Mouse (Mus musculus): ENCODE measurements around the gene Gm16181. TPM values are rescaled to one million over a fixed set of nuclear protein-coding genes. Genes with fewer than 3 reads are reported as not detected.

Gm16181 gene
- total RNA-seq, 2 experiments from 2014 or later, result not detected

GRCm38 (mm10) chr17:35242015-35242941 is 21.6 kb downstream of the Gm16181 start:
- peak in 1 of 2 experiments; percentile 43 for DNase-seq (ENCODE audit: low spot score in 2 of 2)
- intact Hi-C loops (cut with DNase I), result loop anchor here (5.0 kb wide), 1 partner anchor 405 kb away; the partner anchor contains the start of genes Dxo and Stk19

- intact Hi-C loops (cut with DNase I), result loop anchor here (5.0 kb wide), 1 partner anchor 406 kb away; the partner anchor contains the start of genes Dxo and Stk19
- peak; percentile 58 to 65 for DNase-seq (ENCODE audit: low spot score in 2 of 2)
Observed at GRCm38 (mm10) chr17:35243086-35243485, 22.5 kb downstream of the Gm16181 start.

DNA sequence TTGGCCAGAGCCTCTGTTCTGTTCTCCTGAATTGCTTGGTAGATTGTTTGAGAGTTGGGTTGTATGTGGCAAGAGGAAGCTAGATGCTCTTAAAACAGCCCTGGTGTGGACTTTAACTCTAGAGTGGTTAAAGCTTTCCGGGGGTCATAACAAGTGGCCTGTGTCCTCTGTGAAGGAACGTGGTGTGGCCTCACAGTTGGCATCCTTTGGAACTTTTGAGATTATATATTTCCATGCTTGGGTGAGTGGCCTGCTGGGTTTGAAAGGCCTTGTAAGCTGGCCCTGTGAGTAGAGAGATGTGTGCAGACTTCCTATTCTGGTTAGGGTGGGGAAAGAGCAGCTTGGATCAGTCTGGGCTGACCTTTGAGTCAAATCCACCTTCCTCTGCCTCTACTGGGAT is 24.4 kb downstream of the Gm16181 start:
- no peak for DNase-seq (ENCODE audit: low spot score in 2 of 2)

GRCm38 (mm10) chr17:35245731-35246623 is 25.3 kb downstream of the Gm16181 start:
- DNase-seq (ENCODE audit: low spot score in 2 of 2), result no peak
- intact Hi-C loops (cut with DNase I), result no loop called here

More for the DNA sequence above, 24.4 kb downstream of the Gm16181 start:
- intact Hi-C loops (cut with DNase I), result loop anchor here (5.0 kb wide), 1 partner anchor 408 kb away; the partner anchor contains the start of genes Dxo and Stk19

DNA sequence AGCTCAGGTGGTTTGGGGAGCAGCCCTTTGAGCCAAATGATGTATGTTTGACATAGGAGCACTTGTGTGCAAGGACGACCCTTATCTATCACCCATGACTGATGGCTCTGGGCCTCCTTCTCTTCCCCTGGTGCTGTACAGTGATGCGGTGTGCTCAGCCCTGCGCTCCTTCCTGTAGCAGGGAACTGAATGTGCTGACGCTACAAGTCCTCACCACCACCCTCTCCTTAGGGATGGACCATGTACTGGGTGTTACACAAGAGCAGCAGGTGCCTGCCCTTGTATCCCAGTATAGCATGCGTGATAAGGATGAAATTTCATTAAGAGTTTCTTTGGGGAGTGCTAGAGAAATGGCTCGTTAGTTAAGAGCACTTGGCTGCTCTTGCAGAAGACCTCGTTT is 26.5 kb downstream of the Gm16181 start:
- intact Hi-C loops (cut with DNase I), result no loop called here
- DNase-seq (ENCODE audit: low spot score in 2 of 2), result no peak

- intact Hi-C loops (cut with DNase I), result no loop called here
Observed at GRCm38 (mm10) chr17:35248986-35249385, 28.4 kb downstream of the Gm16181 start.

GRCm38 (mm10) chr17:35249451-35250197 is 29.0 kb downstream of the Gm16181 start:
- intact Hi-C loops (cut with DNase I), result no loop called here
- DNase-seq (ENCODE audit: low spot score in 2 of 2), result no peak

More at GRCm38 (mm10) chr17:35248986-35249385, 28.4 kb downstream of the Gm16181 start:
- no peak for DNase-seq (ENCODE audit: low spot score in 2 of 2)

DNA sequence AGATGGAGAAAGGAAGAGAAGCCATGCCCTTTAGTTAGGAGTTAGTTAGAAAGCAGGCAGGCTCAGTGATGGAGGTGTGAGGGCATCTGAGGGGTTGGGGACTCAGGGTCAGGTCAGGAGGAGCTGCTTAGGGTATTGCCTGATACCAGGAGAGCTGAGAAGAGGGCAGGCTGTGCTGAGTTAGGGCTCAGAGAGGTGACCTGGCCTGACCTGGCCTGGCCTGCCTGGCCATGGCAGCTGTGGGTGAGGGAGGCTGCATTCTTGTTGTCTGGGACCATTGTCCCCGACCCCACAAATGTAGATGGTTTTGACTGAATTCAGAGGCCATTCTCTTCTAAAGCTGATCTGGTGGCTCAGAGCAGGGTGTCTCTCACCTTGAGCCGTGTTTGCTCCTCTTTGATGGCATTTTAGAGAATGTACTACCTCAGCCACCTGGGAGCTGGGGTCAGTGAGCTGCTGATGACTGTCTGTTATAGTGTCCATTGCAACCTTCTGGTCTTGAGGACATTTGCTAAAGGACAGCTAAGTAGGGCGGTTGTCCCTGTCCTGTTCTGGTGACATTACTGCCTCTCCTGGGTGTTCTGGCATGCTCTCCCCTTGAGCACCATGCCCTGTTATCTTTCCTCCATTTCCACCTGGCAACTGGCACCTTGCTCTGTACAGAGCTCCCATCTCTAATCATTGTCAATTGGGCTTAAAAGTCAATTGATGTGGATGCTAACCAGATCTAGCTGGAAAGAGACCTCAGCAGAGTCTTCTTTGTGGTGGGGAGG is 29.9 kb downstream of the Gm16181 start:
- DNase-seq (ENCODE audit: low spot score in 2 of 2), result no peak
- intact Hi-C loops (cut with DNase I), result no loop called here

DNA sequence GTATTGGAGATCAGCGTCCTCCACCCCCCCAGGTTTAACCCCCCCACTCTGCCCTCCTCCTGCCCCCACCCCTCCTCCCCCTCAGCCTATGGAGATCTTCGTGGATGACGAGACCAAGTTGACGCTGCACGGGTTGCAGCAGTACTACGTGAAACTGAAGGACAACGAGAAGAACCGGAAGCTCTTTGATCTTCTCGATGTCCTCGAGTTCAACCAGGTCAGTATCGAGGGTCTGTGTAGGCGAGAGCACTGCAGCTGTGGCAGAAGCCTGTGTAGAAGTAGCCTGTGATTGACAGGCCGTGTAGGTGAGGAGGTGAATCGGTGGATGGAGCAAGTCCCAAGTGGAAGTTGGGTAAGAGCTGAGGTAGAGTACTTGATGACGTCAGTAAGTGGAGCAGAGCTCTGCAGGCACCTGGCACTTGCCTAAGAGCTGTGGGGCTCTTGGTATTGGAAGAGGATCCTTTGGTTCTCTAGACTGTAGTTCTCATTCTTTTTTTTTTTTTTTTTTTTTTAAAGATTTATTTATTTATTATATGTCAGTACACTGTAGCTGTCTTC is 30.6 kb downstream of the Gm16181 start:
- no peak for DNase-seq (ENCODE audit: low spot score in 2 of 2)

GRCm38 (mm10) chr17:35251981-35252380 is 31.3 kb downstream of the Gm16181 start:
- DNase-seq (ENCODE audit: low spot score in 2 of 2), result no peak
- intact Hi-C loops (cut with DNase I), result no loop called here

More for the DNA sequence above, 30.6 kb downstream of the Gm16181 start:
- intact Hi-C loops (cut with DNase I), result no loop called here

GRCm38 (mm10) chr17:35252619-35253292 is 32.1 kb downstream of the Gm16181 start:
- DNase-seq (ENCODE audit: low spot score in 2 of 2), result no peak
- intact Hi-C loops (cut with DNase I), result no loop called here

DNA sequence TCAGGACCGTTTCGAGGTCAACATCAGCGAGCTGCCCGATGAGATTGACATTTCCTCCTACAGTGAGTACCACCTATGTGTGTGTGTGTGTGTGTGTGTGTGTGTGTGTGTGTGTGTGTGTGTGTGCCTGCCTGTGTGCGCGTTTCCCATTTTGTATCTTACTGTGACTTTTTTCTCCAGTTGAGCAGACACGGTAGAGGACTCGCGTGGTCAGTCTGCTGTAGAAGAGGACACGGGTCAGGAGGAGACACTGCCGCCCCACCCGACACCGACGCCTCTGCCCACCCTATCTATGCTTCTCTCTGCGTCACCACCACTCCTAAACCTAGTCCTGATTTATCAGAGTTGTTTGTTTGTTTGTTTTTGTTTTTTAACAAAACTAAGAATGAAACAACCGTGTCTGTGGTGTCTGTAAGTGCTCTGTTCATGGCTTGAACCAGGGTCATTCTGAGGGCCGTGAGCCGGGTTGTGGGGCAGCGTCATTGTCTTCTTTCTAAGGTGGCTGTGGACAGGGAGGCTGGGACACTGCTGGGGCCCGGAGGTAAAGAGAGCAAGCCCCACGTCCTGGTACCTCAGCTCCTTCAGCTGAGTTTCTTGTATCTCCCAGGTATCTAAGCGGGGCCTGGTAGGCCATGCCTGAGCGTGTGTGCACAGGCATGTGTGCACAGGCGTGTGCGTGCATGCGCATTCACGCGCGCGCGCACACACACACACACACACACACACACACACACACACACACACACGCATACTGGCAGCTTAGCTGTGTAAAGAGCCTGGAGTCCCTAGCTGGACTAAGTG is 32.9 kb downstream of the Gm16181 start:
- intact Hi-C loops (cut with DNase I), result no loop called here

DNA sequence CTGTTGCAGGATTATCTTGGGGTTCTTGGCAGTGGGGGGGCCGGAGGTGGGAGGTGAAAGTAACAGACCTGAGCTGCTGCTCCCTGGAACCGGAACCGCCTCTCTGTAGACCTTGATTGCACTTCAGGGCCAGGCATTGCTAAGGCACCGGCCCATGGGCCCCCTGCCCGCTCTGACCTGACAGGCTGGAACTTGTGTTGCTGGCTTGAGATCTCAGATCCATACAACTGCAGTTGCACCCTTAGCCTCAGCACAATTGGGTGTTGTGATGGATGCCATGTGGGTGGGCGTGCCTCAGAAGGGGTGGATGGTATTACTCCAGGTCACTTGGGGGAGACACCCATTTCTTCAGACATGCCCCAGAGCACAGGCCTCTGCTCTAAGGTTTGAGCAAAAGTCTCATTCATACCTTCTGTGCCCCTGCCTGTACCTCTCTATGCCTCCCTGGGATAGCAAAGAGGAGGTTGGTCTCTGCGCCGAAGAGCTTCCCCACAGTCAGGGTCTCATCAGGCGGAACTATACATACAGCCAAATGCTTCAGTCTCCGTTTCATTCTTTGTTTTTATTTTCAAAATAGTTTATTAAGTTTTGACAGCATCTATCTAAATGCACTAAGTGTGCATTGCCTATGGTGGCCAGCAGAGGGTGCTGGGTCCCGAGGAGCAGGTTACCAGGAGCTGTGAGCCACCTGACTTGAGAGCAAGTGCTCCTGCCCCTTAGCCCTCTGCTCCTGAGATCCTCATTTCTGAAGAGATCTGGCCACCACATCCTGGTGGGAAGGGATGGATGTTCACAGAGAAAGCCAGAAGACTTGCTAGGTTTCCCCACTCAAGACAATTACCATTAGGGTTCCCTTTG is 33.8 kb downstream of the Gm16181 start:
- no peak for DNase-seq (ENCODE audit: low spot score in 2 of 2)
- intact Hi-C loops (cut with DNase I), result loop anchor here (5.0 kb wide), 1 partner anchor 48 kb away; no protein-coding TSS in a partner anchor

More for the DNA sequence above, 32.9 kb downstream of the Gm16181 start:
- no peak for DNase-seq (ENCODE audit: low spot score in 2 of 2)

- no peak for DNase-seq (ENCODE audit: low spot score in 2 of 2)
- intact Hi-C loops (cut with DNase I), result loop anchor here (5.0 kb wide), 1 partner anchor 47 kb away; no protein-coding TSS in a partner anchor
Observed at GRCm38 (mm10) chr17:35255301-35255700, 34.7 kb downstream of the Gm16181 start.

GRCm38 (mm10) chr17:35255704-35256103 is 35.1 kb downstream of the Gm16181 start:
- DNase-seq (ENCODE audit: low spot score in 2 of 2), result no peak
- intact Hi-C loops (cut with DNase I), result loop anchor here (5.0 kb wide), 1 partner anchor 47 kb away; no protein-coding TSS in a partner anchor

GRCm38 (mm10) chr17:35257378-35257777 is 36.7 kb downstream of the Gm16181 start:
- no peak for DNase-seq (ENCODE audit: low spot score in 2 of 2)
- intact Hi-C loops (cut with DNase I), result loop anchor here (5.0 kb wide), 1 partner anchor 45 kb away; no protein-coding TSS in a partner anchor

Measured in left cerebral cortex, postnatal 36 days (tissue).